Mouse (Mus musculus) heart, embryonic 12.5 days (tissue): Measurements from ENCODE around the gene Acer1. TPM values are rescaled to one million over a fixed set of nuclear protein-coding genes. Genes with fewer than 3 reads are reported as not detected.

Experiments
- ATAC-seq: fragments of 200-750 bp; cut with Nextera tagmentation; 2 replicates; pipeline ENCODE4 v1.8.0; 2017; ENCODE audit warnings: moderate TSS enrichment, moderate library complexity; ENCODE audit not compliant: insufficient number of reproducible peaks, low FRiP score
- H3K27ac ChIP-seq: fragments of 300-500 bp; sonication (generic); 2 replicates; pipeline ENCODE4 v1.5.1; 2016; ENCODE audit warnings: mild to moderate bottlenecking, moderate library complexity; ENCODE audit not compliant: poor library complexity, severe bottlenecking
- H3K27me3 ChIP-seq: fragments of 300-500 bp; sonication (generic); replicated peaks from 2 replicates; pipeline ENCODE4 v1.6.1; 2016; ENCODE audit warnings: mild to moderate bottlenecking, moderate library complexity
- H3K36me3 ChIP-seq: fragments of 300-500 bp; sonication (generic); 2 replicates; pipeline ENCODE4 v1.6.1; 2016; ENCODE audit warnings: mild to moderate bottlenecking, moderate library complexity
- H3K4me1 ChIP-seq: fragments of 300-500 bp; sonication (generic); replicated peaks from 2 replicates; pipeline ENCODE4 v1.6.1; 2016; ENCODE audit warnings: mild to moderate bottlenecking
- H3K4me2 ChIP-seq: fragments of 300-500 bp; sonication (generic); 2 replicates; pipeline ENCODE4 v1.6.1; 2016; ENCODE audit warnings: mild to moderate bottlenecking, moderate library complexity
- H3K4me3 ChIP-seq: fragments of 300-500 bp; sonication (generic); 2 replicates; pipeline ENCODE4 v1.5.1; 2016; ENCODE audit warnings: mild to moderate bottlenecking
- H3K9ac ChIP-seq: fragments of 300-500 bp; sonication (generic); 2 replicates; pipeline ENCODE4 v1.6.1; 2016; ENCODE audit warnings: mild to moderate bottlenecking, moderate library complexity
- H3K9me3 ChIP-seq: fragments of 300-500 bp; sonication (generic); replicated peaks from 2 replicates; pipeline ENCODE4 v1.6.1; 2016; ENCODE audit warnings: mild to moderate bottlenecking, moderate library complexity
- WGBS: fragments of 180-500 bp; shearing (Covaris S2); methylation state at CpG from one replicate; pipeline ENCODE4 v1.1.7; 2016; 5-methylcytosine and 5-hydroxymethylcytosine counted together
- polyA plus RNA-seq: library from polyadenylated mRNA; unstranded; fragments of >200 nt; fragmentation: Nextera tagmentation; extraction: Ambion mirVana; gene quantifications from 2 replicates; pipeline ENCODE4 v1.2.1, GENCODE M21; 2016

Gene Acer1
- polyA plus RNA-seq, 1 experiment from 2014 or later: not detected

DNA sequence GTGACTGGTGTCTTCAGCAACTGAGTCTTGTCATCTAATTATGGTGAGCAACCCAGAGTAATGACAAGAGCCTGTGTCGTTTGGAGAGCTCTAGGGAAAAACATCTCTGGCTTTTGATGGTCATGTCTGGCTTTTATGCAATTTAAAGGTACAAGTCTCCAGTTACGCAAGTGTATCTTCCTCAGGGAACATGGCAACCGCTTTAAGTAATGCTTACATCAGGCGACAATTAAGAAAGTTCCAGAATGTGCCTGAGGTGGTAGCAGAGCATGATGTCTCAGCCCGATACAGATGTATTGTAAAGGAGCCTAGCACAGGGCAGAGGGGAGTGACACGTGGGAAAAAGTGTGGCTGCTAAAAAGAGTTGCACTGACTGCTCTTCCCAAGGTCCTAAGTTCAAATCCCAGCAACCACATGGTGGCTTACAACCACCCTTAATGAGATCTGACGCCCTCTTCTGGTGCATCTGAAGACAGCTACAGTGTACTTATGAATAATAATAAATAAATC is 7.0 kb upstream of the Acer1 start:
- no peak for ATAC-seq
- Histone ChIP-seq H3K4me1 (peaks cover 7% of the 10 kb centered on the region), H3K9me3 (no peaks in the 10 kb centered on the region), H3K36me3 (peaks cover 26% of the 10 kb centered on the region), H3K4me2 (peak overlapping the region; percentile 83), H3K9ac (no peak overlapping the region), H3K27ac (no peak overlapping the region), H3K4me3 (peak overlapping the region; percentile 89), H3K27me3 (no peaks in the 10 kb centered on the region)
- 70% methylated on average over 7 of the region's 7 CpGs for WGBS

DNA sequence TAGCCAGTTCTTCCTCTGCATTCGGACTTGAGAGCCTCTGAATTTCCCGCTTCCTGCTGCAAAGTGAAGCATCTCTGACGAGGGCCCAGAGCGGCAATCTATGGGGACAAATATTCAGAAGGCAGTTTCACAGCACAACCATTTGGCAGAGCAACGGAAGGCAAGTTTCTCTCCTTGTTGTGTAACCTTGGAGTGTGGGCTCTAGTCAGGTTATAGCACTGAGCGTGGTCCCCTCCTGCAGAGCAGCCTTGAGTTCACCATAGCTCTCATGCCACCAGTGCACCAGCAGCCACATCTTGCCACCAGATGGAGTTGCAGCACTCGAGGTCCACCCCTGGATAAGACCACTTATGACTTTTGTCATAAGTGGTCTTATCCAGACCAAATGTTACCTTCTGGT is 6.5 kb upstream of the Acer1 start:
- no peak overlapping the region for H3K4me3 ChIP-seq
- H3K9ac ChIP-seq: no peak overlapping the region
- no peak overlapping the region for H3K4me2 ChIP-seq
- H3K27me3 ChIP-seq: no peaks in the 10 kb centered on the region
- no peaks in the 10 kb centered on the region for H3K9me3 ChIP-seq
- no peak for ATAC-seq
- no peak overlapping the region for H3K27ac ChIP-seq
- 79% methylated on average over 7 of the region's 7 CpGs for WGBS
- H3K4me1 ChIP-seq: peaks cover 7% of the 10 kb centered on the region
- H3K36me3 ChIP-seq: peaks cover 20% of the 10 kb centered on the region

DNA sequence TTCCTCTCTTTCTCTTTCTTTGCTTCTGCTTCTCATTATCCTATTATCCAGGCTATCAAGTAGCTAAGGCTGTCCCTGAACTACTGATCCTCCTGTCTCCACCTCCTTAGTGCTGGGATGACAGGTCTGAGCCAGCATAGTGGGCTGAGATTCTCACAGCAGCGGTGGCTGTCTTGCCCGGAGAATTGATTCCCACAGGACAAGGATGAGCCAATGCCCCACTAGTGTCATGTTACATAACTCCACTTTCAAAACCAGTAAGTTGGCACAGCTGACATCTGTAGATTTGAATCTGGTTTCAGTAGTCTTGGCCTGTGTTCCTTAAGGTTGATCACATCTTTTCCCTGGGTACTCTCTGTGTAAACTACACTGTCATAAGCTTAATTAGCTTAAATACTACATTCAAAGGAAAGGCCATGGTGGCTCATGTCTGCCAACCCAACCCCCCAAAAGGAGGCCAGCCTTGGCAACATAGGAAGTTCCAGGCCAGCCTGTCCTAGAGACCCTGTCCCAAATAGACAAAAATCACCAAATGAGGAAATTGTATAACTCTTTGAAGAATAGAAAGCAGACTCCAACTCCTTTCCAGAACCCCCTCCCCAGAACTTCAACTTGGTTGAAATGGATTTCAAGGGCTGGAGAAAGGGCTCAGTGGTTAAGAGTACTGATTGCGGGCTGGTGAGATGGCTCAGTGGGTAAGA is 4.3 kb upstream of the Acer1 start:
- ATAC-seq: no peak
- Histone ChIP-seq H3K4me1 (peaks cover 6% of the 10 kb centered on the region), H3K4me3 (no peak overlapping the region), H3K36me3 (0 out of 2 replicates have a peak, but pooled peaks cover 1% of the 10 kb centered on the region), H3K4me2 (no peak overlapping the region), H3K27me3 (no peaks in the 10 kb centered on the region), H3K9ac (no peak overlapping the region), H3K27ac (no peak overlapping the region), H3K9me3 (no peaks in the 10 kb centered on the region)
- WGBS: 79% methylated on average over 3 of the region's 3 CpGs

DNA sequence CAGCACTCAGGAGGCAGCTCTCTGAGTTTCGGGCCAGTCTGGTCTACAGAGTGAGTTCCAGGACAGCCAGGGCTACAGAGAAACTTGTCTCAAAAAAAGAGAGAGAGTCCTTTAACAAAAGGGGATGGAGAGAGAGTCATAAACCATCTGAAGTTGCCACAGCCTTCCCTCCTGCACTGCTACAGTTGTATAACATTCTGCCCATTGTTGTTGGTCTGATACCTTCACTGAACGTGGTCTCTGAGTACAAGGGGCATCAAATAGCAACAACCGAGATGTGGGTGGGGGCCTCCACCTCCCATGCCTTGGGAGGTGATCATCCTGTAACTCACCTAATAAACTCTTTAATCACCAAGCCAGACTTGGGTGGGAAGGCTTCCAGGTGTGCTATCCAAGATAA is 3.7 kb upstream of the Acer1 start:
- no peaks in the 10 kb centered on the region for H3K9me3 ChIP-seq
- H3K4me1 ChIP-seq: peaks cover under 1% of the 10 kb centered on the region; the same call in 1 of the 2 replicates
- no peaks in the 10 kb centered on the region for H3K36me3 ChIP-seq
- 69% methylated on average over 3 of the region's 3 CpGs for WGBS
- H3K4me2 ChIP-seq: no peak overlapping the region
- H3K27me3 ChIP-seq: no peaks in the 10 kb centered on the region
- no peak for ATAC-seq
- H3K9ac ChIP-seq: no peak overlapping the region
- no peak overlapping the region for H3K27ac ChIP-seq
- no peak overlapping the region for H3K4me3 ChIP-seq

DNA sequence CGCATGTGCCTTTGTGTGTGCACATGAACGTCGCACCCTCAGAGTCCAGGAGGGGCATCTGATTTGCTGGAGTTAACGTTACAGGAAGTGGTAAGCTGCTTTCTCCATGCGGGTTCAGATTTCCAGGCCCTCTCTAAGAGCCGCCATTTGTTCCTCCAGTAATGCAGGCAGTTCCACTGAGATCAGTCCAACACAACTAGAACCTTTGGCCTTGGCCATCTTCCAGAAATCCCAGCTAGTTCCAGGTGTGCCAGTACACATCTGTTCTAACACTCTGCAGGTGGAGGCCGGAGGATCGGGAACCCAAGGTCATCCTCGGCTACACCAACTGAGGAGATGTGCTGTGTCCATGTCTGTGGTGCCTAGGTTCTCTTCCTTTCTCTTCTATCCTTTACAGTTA is 3.0 kb upstream of the Acer1 start:
- WGBS: 79% methylated on average over 9 of the region's 9 CpGs
- no peaks in the 10 kb centered on the region for H3K9me3 ChIP-seq
- no peaks in the 10 kb centered on the region for H3K4me1 ChIP-seq
- no peaks in the 10 kb centered on the region for H3K27me3 ChIP-seq
- H3K4me3 ChIP-seq: no peak overlapping the region
- H3K9ac ChIP-seq: no peak overlapping the region
- H3K4me2 ChIP-seq: no peak overlapping the region
- H3K27ac ChIP-seq: no peak overlapping the region
- ATAC-seq: no peak
- no peaks in the 10 kb centered on the region for H3K36me3 ChIP-seq

DNA sequence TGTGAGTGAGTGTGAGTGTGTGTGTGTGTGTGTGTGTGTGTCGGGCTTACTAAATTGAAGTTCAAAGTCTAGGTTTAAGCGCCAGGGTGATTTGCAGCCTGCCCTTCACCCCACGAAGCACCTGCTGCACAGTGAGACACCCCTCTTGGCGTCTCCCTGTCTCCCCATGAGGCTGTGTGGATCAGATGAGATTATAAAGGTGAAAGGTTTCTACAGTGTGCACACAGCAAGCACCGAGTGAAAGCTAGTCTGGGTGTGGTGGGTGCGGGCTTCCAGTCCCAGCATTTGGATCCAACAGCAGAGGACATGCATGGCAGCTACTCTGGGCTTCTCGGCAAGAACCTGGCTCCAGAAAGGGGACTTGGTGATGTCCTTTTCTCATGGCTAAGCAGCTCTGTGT is 877 bp downstream of the Acer1 start:
- no peak overlapping the region for H3K9ac ChIP-seq
- no peak overlapping the region for H3K27ac ChIP-seq
- no peak for ATAC-seq
- H3K4me3 ChIP-seq: no peak overlapping the region
- 69% methylated on average over 7 of the region's 7 CpGs for WGBS
- H3K4me1 ChIP-seq: no peaks in the 10 kb centered on the region
- H3K9me3 ChIP-seq: no peaks in the 10 kb centered on the region
- H3K27me3 ChIP-seq: no peaks in the 10 kb centered on the region
- no peaks in the 10 kb centered on the region for H3K36me3 ChIP-seq
- no peak overlapping the region for H3K4me2 ChIP-seq

DNA sequence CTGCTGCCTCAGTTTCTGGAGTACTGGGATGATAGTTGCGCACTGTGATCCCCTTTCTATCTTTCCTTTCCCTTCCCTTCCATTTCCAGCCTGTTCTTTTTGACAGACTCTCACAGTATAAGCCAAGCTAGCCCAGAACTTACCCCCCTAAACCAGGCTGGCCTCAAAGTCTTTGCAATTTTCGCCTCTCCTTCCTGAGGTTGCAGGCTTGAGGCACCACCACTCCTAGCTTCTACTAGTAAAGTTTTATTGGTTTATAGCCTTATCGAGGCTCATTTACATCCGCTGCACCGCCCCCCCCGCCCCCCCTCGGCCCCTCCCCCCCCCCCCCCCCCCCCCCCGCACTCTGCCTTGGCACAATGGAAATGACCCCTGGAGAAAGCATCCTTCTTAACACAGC is 2.4 kb downstream of the Acer1 start:
- WGBS: 32% methylated on average over 7 of the region's 8 CpGs
- Histone ChIP-seq H3K27me3 (no peaks in the 10 kb centered on the region), H3K9me3 (no peaks in the 10 kb centered on the region), H3K36me3 (no peaks in the 10 kb centered on the region), H3K9ac (no peak overlapping the region), H3K27ac (no peak overlapping the region), H3K4me2 (no peak overlapping the region), H3K4me1 (no peaks in the 10 kb centered on the region), H3K4me3 (no peak overlapping the region)
- no peak for ATAC-seq

DNA sequence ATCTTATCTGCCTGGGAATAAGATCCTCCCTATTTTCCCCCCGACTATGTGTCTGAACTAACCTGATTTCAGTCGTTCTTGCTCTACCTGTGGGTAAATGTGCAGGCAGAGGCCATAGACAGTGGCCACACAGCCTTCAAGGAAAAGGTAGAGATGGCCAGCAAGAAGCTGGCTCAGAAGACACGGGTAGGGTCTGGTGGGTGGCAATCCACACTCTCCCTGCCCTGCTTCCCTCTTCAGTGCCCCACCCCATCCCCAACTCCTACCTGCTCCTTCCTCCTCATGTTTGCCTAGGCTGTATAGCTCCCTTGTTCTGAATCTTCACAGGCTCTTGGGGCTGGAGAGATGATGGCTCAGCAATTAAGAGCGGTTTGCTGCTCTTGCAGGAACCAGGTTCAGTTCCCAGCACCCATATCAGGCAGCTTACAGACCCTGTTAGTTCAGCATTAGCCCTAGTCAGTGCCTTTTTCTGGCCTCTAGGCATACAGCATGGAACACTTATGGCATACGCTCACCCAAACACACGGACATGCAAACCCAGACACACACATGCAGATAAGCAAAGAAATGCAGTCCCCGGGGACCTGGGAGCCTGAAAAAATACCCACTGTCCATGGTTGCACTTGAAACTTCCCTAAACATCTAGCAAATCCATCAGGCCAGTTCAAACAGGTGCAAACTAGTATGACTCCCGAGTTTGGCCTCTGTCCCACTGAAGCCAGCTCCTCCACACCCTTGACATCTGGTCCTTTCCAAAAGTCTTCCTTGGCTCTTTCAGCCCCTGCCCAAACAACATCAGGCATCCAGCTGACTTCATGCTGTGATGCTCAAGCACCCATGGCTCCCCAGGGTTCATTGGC is 5.2 kb downstream of the Acer1 start:
- WGBS: 63% methylated on average over 8 of the region's 8 CpGs
- Histone ChIP-seq H3K4me3 (no peak overlapping the region), H3K27ac (no peak overlapping the region), H3K4me2 (no peak overlapping the region), H3K9me3 (no peaks in the 10 kb centered on the region), H3K36me3 (no peaks in the 10 kb centered on the region), H3K9ac (no peak overlapping the region), H3K4me1 (no peaks in the 10 kb centered on the region), H3K27me3 (no peaks in the 10 kb centered on the region)
- ATAC-seq: no peak

DNA sequence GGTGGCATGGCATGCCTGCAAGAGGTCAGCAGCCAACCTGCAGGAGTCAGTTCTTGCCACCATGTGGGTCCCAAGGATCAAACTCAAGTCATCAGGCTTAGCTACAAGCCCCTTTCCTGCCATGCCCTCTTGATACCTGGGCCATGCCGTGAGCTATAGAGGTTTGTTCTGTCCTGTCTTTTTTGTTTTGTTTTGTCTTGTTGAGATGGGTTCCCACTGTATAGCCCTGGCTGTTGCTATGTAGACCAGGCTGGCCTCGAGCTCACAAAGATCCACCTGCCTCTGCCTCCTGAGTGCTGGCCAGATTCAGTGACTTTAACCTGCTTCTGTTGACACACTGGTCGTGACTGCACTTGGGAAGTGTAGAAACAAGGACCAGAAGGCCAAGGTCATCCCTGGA is 6.5 kb downstream of the Acer1 start:
- H3K36me3 ChIP-seq: no peaks in the 10 kb centered on the region
- no peak overlapping the region for H3K4me3 ChIP-seq
- H3K27me3 ChIP-seq: peaks cover 7% of the 10 kb centered on the region; the same call in 1 of the 2 replicates
- 66% methylated on average over 3 of the region's 3 CpGs for WGBS
- no peak overlapping the region for H3K9ac ChIP-seq
- no peak for ATAC-seq
- no peaks in the 10 kb centered on the region for H3K4me1 ChIP-seq
- no peak overlapping the region for H3K27ac ChIP-seq
- no peak overlapping the region for H3K4me2 ChIP-seq
- H3K9me3 ChIP-seq: no peaks in the 10 kb centered on the region

DNA sequence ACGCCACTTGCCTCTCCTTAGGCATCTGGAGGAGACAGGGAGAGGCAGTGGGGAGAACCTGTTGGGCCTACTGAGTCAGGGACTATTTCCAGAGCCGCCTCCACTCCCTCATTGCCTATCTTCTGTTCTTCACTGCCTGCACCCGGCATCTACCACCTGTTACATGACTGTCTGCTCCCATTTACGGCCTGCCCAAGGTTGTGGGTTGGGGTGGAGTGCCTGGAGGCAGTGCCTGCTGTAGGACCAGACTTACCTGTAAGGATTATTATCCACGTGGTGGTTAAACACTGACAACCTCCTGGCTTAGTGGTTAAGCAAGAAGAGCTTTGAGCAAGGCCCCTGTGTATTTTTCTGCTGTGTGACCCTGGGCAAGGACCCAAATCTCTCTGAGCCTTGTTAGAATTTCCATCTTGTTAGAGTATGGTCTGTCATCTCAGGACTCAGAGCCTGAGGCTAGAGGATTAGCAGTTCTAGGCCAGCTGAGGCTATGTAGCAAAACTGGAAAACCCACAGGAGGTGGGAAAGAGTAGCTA is 7.2 kb downstream of the Acer1 start:
- WGBS: 77% methylated on average over 5 of the region's 5 CpGs
- ATAC-seq: no peak

DNA sequence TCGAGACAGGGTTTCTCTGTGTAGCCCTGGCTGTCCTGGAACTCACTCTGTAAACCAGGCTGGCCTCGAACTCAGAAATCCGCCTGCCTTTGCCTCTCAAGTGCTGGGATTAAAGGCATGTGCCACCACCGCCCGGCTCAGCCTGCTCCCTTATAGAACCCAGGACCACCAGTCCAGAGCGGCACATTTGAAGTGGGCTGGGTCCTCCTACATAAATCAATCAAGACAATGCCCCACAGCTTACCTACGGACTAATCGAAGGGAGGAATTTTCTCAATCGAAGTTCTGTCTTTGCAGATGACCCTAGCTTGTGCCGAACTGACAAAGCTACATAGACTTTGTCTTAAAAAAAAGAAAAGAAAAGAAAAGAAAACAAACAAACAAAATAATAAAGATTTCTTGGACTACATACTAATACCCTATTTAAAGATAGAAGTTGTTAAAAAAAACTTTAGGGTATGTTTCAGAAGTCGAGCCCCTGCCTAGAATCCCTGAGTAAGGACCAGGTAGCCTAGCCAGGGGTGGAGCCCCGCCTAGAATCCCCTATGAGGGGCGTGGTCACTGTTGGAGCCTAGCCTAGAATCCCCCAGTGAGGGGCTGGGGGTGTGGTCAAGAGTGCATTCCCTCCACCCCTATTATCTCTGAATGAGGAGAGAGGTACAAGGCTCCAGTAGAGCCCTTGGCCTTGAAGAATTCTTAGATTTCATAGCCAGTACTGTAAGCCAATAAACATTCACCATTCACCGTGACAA is 7.8 kb downstream of the Acer1 start:
- Histone ChIP-seq H3K9me3 (no peaks in the 10 kb centered on the region), H3K4me3 (no peak overlapping the region), H3K36me3 (no peaks in the 10 kb centered on the region), H3K27me3 (peaks cover 7% of the 10 kb centered on the region; the same call in 1 of the 2 replicates), H3K27ac (no peak overlapping the region), H3K9ac (no peak overlapping the region), H3K4me1 (no peaks in the 10 kb centered on the region), H3K4me2 (no peak overlapping the region)
- ATAC-seq: no peak
- WGBS: 63% methylated on average over 14 of the region's 14 CpGs

More for the DNA sequence above, 7.2 kb downstream of the Acer1 start:
- no peaks in the 10 kb centered on the region for H3K36me3 ChIP-seq
- no peak overlapping the region for H3K4me3 ChIP-seq
- H3K4me1 ChIP-seq: no peaks in the 10 kb centered on the region
- no peaks in the 10 kb centered on the region for H3K9me3 ChIP-seq
- H3K9ac ChIP-seq: no peak overlapping the region
- H3K4me2 ChIP-seq: no peak overlapping the region
- H3K27me3 ChIP-seq: peaks cover 7% of the 10 kb centered on the region; the same call in 1 of the 2 replicates
- no peak overlapping the region for H3K27ac ChIP-seq
